Mouse (Mus musculus) hindbrain, embryonic 14.5 days (tissue): ENCODE data around the gene Cacna1s. TPM values are rescaled to one million over a fixed set of nuclear protein-coding genes. Genes with fewer than 3 reads are reported as not detected.
A peak's percentile ranks its signal among the peaks of the same experiment; 100 is the strongest.

Experiments used
- ATAC-seq: fragments of 200-750 bp; cut with Nextera tagmentation; 2 replicates; pipeline ENCODE4 v1.8.0; 2017; ENCODE audit warnings: moderate number of reproducible peaks, mild to moderate bottlenecking, moderate TSS enrichment, moderate library complexity; ENCODE audit not compliant: low FRiP score
- DNase-seq: peaks from one replicate; pipeline ENCODE4 v3.0.0-alpha.2; 2015; ENCODE audit warnings: low spot score
- H3K27ac ChIP-seq: fragments of 300-500 bp; sonication (generic); 2 replicates; pipeline ENCODE4 v1.5.1; 2014; ENCODE audit warnings: mild to moderate bottlenecking, moderate library complexity
- H3K27me3 ChIP-seq: fragments of 300-500 bp; sonication (generic); 2 replicates; pipeline ENCODE4 v1.6.1; 2014; ENCODE audit warnings: mild to moderate bottlenecking, low read length, mixed read lengths; ENCODE audit not compliant: control insufficient read depth, insufficient read depth
- H3K36me3 ChIP-seq: fragments of 300-500 bp; sonication (generic); replicated peaks from 2 replicates; pipeline ENCODE4 v1.6.1; 2014; ENCODE audit not compliant: control insufficient read depth, insufficient read depth
- H3K4me1 ChIP-seq: fragments of 300-500 bp; sonication (generic); replicated peaks from 2 replicates; pipeline ENCODE4 v1.6.1; 2014; ENCODE audit warnings: antibody characterized with exemption, low read length, mixed read lengths; ENCODE audit not compliant: control insufficient read depth, insufficient read depth
- H3K4me2 ChIP-seq: fragments of 300-500 bp; sonication (generic); replicated peaks from 2 replicates; pipeline ENCODE4 v1.6.1; 2014; ENCODE audit warnings: mild to moderate bottlenecking, moderate library complexity
- H3K4me3 ChIP-seq: fragments of 300-500 bp; sonication (generic); replicated peaks from 2 replicates; pipeline ENCODE4 v1.5.1; 2014; ENCODE audit warnings: mild to moderate bottlenecking, low read length
- H3K9ac ChIP-seq: fragments of 300-500 bp; sonication (generic); 2 replicates; pipeline ENCODE4 v1.6.1; 2014
- H3K9me3 ChIP-seq: fragments of 300-500 bp; sonication (generic); 2 replicates; pipeline ENCODE4 v1.6.1; 2016; ENCODE audit warnings: low read length; ENCODE audit not compliant: control insufficient read depth
- WGBS: fragments of 180-500 bp; shearing (Covaris S2); extraction: QIAGEN DNeasy Blood & Tissue Kit; methylation state at CpG from one replicate; pipeline ENCODE4 v1.1.7; 2014; 5-methylcytosine and 5-hydroxymethylcytosine counted together
- polyA plus RNA-seq: library from polyadenylated mRNA; unstranded; fragments of >200 nt; fragmentation: Nextera tagmentation; extraction: Ambion mirVana; gene quantifications from 2 replicates; pipeline ENCODE4 v1.2.1, GENCODE M21; 2014

Cacna1s gene
- polyA plus RNA-seq, 1 experiment from 2014 or later, result 0.17 TPM

GRCm38 (mm10) chr1:136151371-136151770, 98.8 kb downstream of the Cacna1s start:
- Histone ChIP-seq H3K9me3 (no peaks in the 10 kb centered on the region), H3K36me3 (peaks cover 98% of the 10 kb centered on the region), H3K4me1 (no peaks in the 10 kb centered on the region), H3K9ac (no peak overlapping the region), H3K27ac (no peak overlapping the region), H3K27me3 (no peaks in the 10 kb centered on the region), H3K4me2 (no peak overlapping the region), H3K4me3 (no peak overlapping the region)
- no peak for DNase-seq
- no peak for ATAC-seq
- 85% methylated on average over 8 of the region's 8 CpGs for WGBS

- Histone ChIP-seq H3K27ac (no peak overlapping the region), H3K4me1 (no peaks in the 10 kb centered on the region), H3K4me3 (no peak overlapping the region), H3K36me3 (peaks cover 98% of the 10 kb centered on the region), H3K9me3 (no peaks in the 10 kb centered on the region), H3K27me3 (no peaks in the 10 kb centered on the region), H3K9ac (no peak overlapping the region), H3K4me2 (no peak overlapping the region)
- ATAC-seq (no peak), DNase-seq (no peak)
- 97% methylated on average over 4 of the region's 4 CpGs for WGBS
These were observed 103.8 kb downstream of the Cacna1s start for GRCm38 (mm10) chr1:136156304-136156703.

GRCm38 (mm10) chr1:136156951-136157350, 104.4 kb downstream of the Cacna1s start:
- H3K4me3 ChIP-seq, result no peak overlapping the region
- no peaks in the 10 kb centered on the region for H3K9me3 ChIP-seq
- DNase-seq (no peak), ATAC-seq (no peak)
- H3K36me3 ChIP-seq, result peaks cover 98% of the 10 kb centered on the region
- no peak overlapping the region for H3K4me2 ChIP-seq
- no peaks in the 10 kb centered on the region for H3K27me3 ChIP-seq
- H3K9ac ChIP-seq, result no peak overlapping the region
- 91% methylated on average over 4 of the region's 4 CpGs for WGBS
- H3K27ac ChIP-seq, result no peak overlapping the region
- no peaks in the 10 kb centered on the region for H3K4me1 ChIP-seq

GRCm38 (mm10) chr1:136159830-136160229, 107.3 kb downstream of the Cacna1s start:
- no peak for ATAC-seq
- DNase-seq, result no peak
- H3K27ac ChIP-seq, result no peak overlapping the region
- H3K36me3 ChIP-seq, result peaks cover 98% of the 10 kb centered on the region
- H3K4me2 ChIP-seq, result no peak overlapping the region
- no peak overlapping the region for H3K4me3 ChIP-seq
- no peaks in the 10 kb centered on the region for H3K27me3 ChIP-seq
- no peaks in the 10 kb centered on the region for H3K9me3 ChIP-seq
- no peaks in the 10 kb centered on the region for H3K4me1 ChIP-seq
- no peak overlapping the region for H3K9ac ChIP-seq
- 49% methylated on average over 11 of the region's 12 CpGs for WGBS

GRCm38 (mm10) chr1:136160297-136160696, 107.7 kb downstream of the Cacna1s start:
- Histone ChIP-seq H3K9ac (no peak overlapping the region), H3K9me3 (no peaks in the 10 kb centered on the region), H3K4me2 (no peak overlapping the region), H3K36me3 (peaks cover 98% of the 10 kb centered on the region), H3K27ac (no peak overlapping the region), H3K4me1 (no peaks in the 10 kb centered on the region), H3K4me3 (no peak overlapping the region), H3K27me3 (no peaks in the 10 kb centered on the region)
- DNase-seq, result no peak
- ATAC-seq, result no peak
- 94% methylated on average over 12 of the region's 12 CpGs for WGBS

- H3K27ac ChIP-seq, result no peak overlapping the region
- ATAC-seq (peak; percentile 7; the same call in 1 of the 2 replicates), DNase-seq (no peak)
- 91% methylated on average over 6 of the region's 6 CpGs for WGBS
- H3K4me1 ChIP-seq, result no peaks in the 10 kb centered on the region
- no peak overlapping the region for H3K4me3 ChIP-seq
- H3K4me2 ChIP-seq, result no peak overlapping the region
- no peaks in the 10 kb centered on the region for H3K9me3 ChIP-seq
- H3K27me3 ChIP-seq, result no peaks in the 10 kb centered on the region
- no peak overlapping the region for H3K9ac ChIP-seq
- peaks cover 98% of the 10 kb centered on the region for H3K36me3 ChIP-seq
These were observed 108.4 kb downstream of the Cacna1s start for GRCm38 (mm10) chr1:136160930-136161329.

- DNase-seq (no peak), ATAC-seq (peak; percentile 6; the same call in 1 of the 2 replicates)
- H3K36me3 ChIP-seq, result peaks cover 97% of the 10 kb centered on the region
- 92% methylated on average over 7 of the region's 7 CpGs for WGBS
- H3K27me3 ChIP-seq, result no peaks in the 10 kb centered on the region
- no peak overlapping the region for H3K9ac ChIP-seq
- H3K4me3 ChIP-seq, result no peak overlapping the region
- H3K4me2 ChIP-seq, result no peak overlapping the region
- no peaks in the 10 kb centered on the region for H3K4me1 ChIP-seq
- H3K27ac ChIP-seq, result no peak overlapping the region
- H3K9me3 ChIP-seq, result no peaks in the 10 kb centered on the region
These were observed 108.9 kb downstream of the Cacna1s start for GRCm38 (mm10) chr1:136161333-136161921.

GRCm38 (mm10) chr1:136165436-136165835, 112.9 kb downstream of the Cacna1s start:
- H3K9me3 ChIP-seq, result no peaks in the 10 kb centered on the region
- WGBS, result 31% methylated on average over 2 of the region's 2 CpGs
- ATAC-seq (no peak), DNase-seq (no peak)
- H3K9ac ChIP-seq, result no peak overlapping the region
- no peak overlapping the region for H3K4me2 ChIP-seq
- no peak overlapping the region for H3K4me3 ChIP-seq
- no peak overlapping the region for H3K27ac ChIP-seq
- no peaks in the 10 kb centered on the region for H3K27me3 ChIP-seq
- H3K36me3 ChIP-seq, result peaks cover 96% of the 10 kb centered on the region
- H3K4me1 ChIP-seq, result no peaks in the 10 kb centered on the region

- Histone ChIP-seq H3K27ac (no peak overlapping the region), H3K9ac (no peak overlapping the region), H3K36me3 (peaks cover 96% of the 10 kb centered on the region), H3K4me2 (no peak overlapping the region), H3K9me3 (no peaks in the 10 kb centered on the region), H3K27me3 (no peaks in the 10 kb centered on the region), H3K4me3 (no peak overlapping the region), H3K4me1 (no peaks in the 10 kb centered on the region)
- ATAC-seq (no peak), DNase-seq (no peak)
- WGBS, result 77% methylated on average over 8 of the region's 8 CpGs
These were observed 115.1 kb downstream of the Cacna1s start for GRCm38 (mm10) chr1:136167657-136168056.
